Mouse (Mus musculus): ENCODE data around the gene Lrrc25.

- no peak for TF ChIP-seq CHD1 (IDR thresholded peaks at IDR 0.05; ENCODE audit: low read depth, low read length)
- no peak; the same call in 1 of the 2 replicates for TF ChIP-seq MXI1 (IDR thresholded peaks at IDR 0.05; ENCODE audit: low read depth, low read length)
- TF ChIP-seq USF1 (IDR thresholded peaks at IDR 0.05; ENCODE audit: low read depth, low read length), result no peak
- no peak for TF ChIP-seq POLR2A (IDR thresholded peaks at IDR 0.05; ENCODE audit: low read depth, low read length)
Measured at GRCm38 (mm10) chr8:70594621-70595564, 21.1 kb upstream of the Lrrc25 start.
